In genomic region chr10:30810247-30810966, GRCm38 (mm10) we compare ENCODE assay signal across 7 mouse cellular contexts. TPM values are rescaled to one million over a fixed set of nuclear protein-coding genes. Genes with fewer than 3 reads are reported as not detected.
DNase-seq lines count a peak whose midpoint lies in the region; ATAC-seq and TF ChIP-seq lines count a peak whose summit lies in the region.

No protein-coding gene starts in this region.

- ATAC-seq in activated CD4-positive, CD25-positive, alpha-beta regulatory T cell, adult 4 months = peak; percentile 45
- ATAC-seq in erythroblast, adult 5-6 weeks (replicated peaks; ENCODE audit: low FRiP score, poor library complexity, severe bottlenecking) = peak; percentile 56
- ATAC-seq in limb, embryonic 14.5 days (ENCODE audit: low FRiP score, low read depth) = no peak
- peak; percentile 67 for ATAC-seq in midbrain, postnatal 0 days (ENCODE audit: low FRiP score)

- in situ Hi-C loops in ES-E14 (cut with MboI; ENCODE audit: low sequenced_read_pairs in 2 of 2, unreplicated experiment in 2 of 2) = no loop called here

- no peaks in the 10 kb centered on the region for H3K27me3 ChIP-seq in limb, embryonic 14.5 days (ENCODE audit: control insufficient read depth, insufficient read depth, low read length)
- H3K27me3 ChIP-seq in midbrain, postnatal 0 days (ENCODE audit: insufficient read depth, low read length) = no peaks in the 10 kb centered on the region

- intact Hi-C loops in heart, postnatal 36 days (cut with DNase I) = loop anchor here (5.0 kb wide), 3 partner anchors 148 to 208 kb away; partner anchors contain the start of gene Trmt11

- no peaks in the 10 kb centered on the region for H3K36me3 ChIP-seq in ES-E14 (ENCODE audit: control insufficient read depth, insufficient read depth, low read length, poor library complexity, severe bottlenecking)
- no peaks in the 10 kb centered on the region for H3K36me3 ChIP-seq in limb, embryonic 14.5 days (ENCODE audit: control insufficient read depth, insufficient read depth, low read length)
- H3K36me3 ChIP-seq in midbrain, postnatal 0 days (ENCODE audit: insufficient read depth, low read length) = no peaks in the 10 kb centered on the region

- H3K9ac ChIP-seq in ES-E14 (ENCODE audit: insufficient read depth, low read depth, low read length, poor library complexity, severe bottlenecking) = no peak overlapping the region
- no peak overlapping the region for H3K9ac ChIP-seq in limb, embryonic 14.5 days (ENCODE audit: low read depth, low read length, severe bottlenecking)
- H3K9ac ChIP-seq in midbrain, postnatal 0 days (replicated peaks; ENCODE audit: low read length, poor library complexity, severe bottlenecking) = peak overlapping the region; percentile 52

- peaks cover 15% of the 10 kb centered on the region for H3K9me3 ChIP-seq in ES-E14 (ENCODE audit: control insufficient read depth, insufficient read depth, low read depth, low read length)
- H3K9me3 ChIP-seq in limb, embryonic 14.5 days (ENCODE audit: control insufficient read depth, low read length) = no peaks in the 10 kb centered on the region
- H3K9me3 ChIP-seq in midbrain, postnatal 0 days (ENCODE audit: low read length) = no peaks in the 10 kb centered on the region

- 0 out of 4 replicates have a peak, but pooled peaks cover 0 to 2% of the 10 kb centered on the region in 2 experiments for H3K4me1 ChIP-seq in ES-E14 (ENCODE audit: control insufficient read depth in 2 of 2, insufficient read depth in 2 of 2, low read length in 2 of 2, poor library complexity in 1 of 2)
- H3K4me1 ChIP-seq in limb, embryonic 14.5 days (ENCODE audit: control insufficient read depth, insufficient read depth, low read length) = no peaks in the 10 kb centered on the region
- H3K4me1 ChIP-seq in midbrain, postnatal 0 days (ENCODE audit: insufficient read depth, low read length) = no peaks in the 10 kb centered on the region

- H3K4me2 ChIP-seq in limb, embryonic 14.5 days (replicated peaks; ENCODE audit: low read depth, low read length, severe bottlenecking) = peak overlapping the region; percentile 47
- peak overlapping the region; percentile 46 for H3K4me2 ChIP-seq in midbrain, postnatal 0 days (ENCODE audit: low read depth, low read length, poor library complexity, severe bottlenecking)

- peak overlapping the region; percentile 5 to 25; a peak in 3 of 4 replicates for H3K4me3 ChIP-seq in ES-E14 (ENCODE audit: insufficient read depth in 1 of 2, low read depth in 1 of 2, low read length in 2 of 2, poor library complexity in 1 of 2, severe bottlenecking in 1 of 2)
- H3K4me3 ChIP-seq in limb, embryonic 14.5 days (replicated peaks; ENCODE audit: low read length) = peak overlapping the region; percentile 42
- H3K4me3 ChIP-seq in midbrain, postnatal 0 days (ENCODE audit: low read depth, low read length) = peak overlapping the region; percentile 47

- H3K27ac ChIP-seq in ES-E14 (ENCODE audit: insufficient read depth, low read depth, low read length, poor library complexity, severe bottlenecking) = no peak overlapping the region
- H3K27ac ChIP-seq in limb, embryonic 14.5 days (replicated peaks; ENCODE audit: low read depth, low read length) = no peak overlapping the region
- H3K27ac ChIP-seq in midbrain, postnatal 0 days (ENCODE audit: low read depth, low read length) = peak overlapping the region; percentile 72

- WGBS in limb, embryonic 14.5 days = 34% methylated on average over 9 of the region's 9 CpGs
- 26% methylated on average over 9 of the region's 9 CpGs for WGBS in midbrain, postnatal 0 days

- TF ChIP-seq POLR2A in limb, embryonic 14.5 days (IDR thresholded peaks at IDR 0.05; ENCODE audit: borderline replicate concordance, extremely low read depth, insufficient read depth, insufficient read length) = no peak

- TF ChIP-seq CTCF in midbrain, postnatal 0 days (IDR thresholded peaks at IDR 0.05) = no peak

- peak; percentile 22 for DNase-seq in ES-E14 (ENCODE audit: low read depth, low spot score)
- DNase-seq in heart, postnatal 36 days = peak; percentile 26 to 28
- no peak for DNase-seq in limb, embryonic 14.5 days (ENCODE audit: low spot score)
- DNase-seq in midbrain, postnatal 0 days (ENCODE audit: low spot score) = peak; percentile 22
- DNase-seq in frontal cortex, postnatal 14 days (ENCODE audit: low spot score in 2 of 2) = no peak

TF ChIP-seq in ES-E14, 5 proteins besides CTCF, POLR2A, EP300 and RAD21:
- no peak for TF ChIP-seq ZC3H11A (IDR thresholded peaks at IDR 0.05; ENCODE audit: borderline replicate concordance, low read depth, low read length)
- no peak for TF ChIP-seq MAFK (IDR thresholded peaks at IDR 0.05; ENCODE audit: insufficient read depth, low read depth, low read length)
- no peak for TF ChIP-seq CHD2 (IDR thresholded peaks at IDR 0.05; ENCODE audit: low read depth, low read length)
- TF ChIP-seq HCFC1 (IDR thresholded peaks at IDR 0.05; ENCODE audit: borderline replicate concordance, insufficient read depth, low read length) = no peak
- no peak for TF ChIP-seq ZNF384 (IDR thresholded peaks at IDR 0.05; ENCODE audit: low read depth, low read length)
TF ChIP-seq in ES-E14: peak in this region for 0.

RNA-seq across cellular contexts. Expression of gene Ncoa7, which starts 7.3 kb away (rescaled TPM):
- 8.7 and 9.4 TPM in 2 replicates for total RNA-seq in ES-E14 (2012; rRNA removed)
- polyA plus RNA-seq in activated CD4-positive, CD25-positive, alpha-beta regulatory T cell, adult 4 months (2017; shearing (Covaris generic)) = 100 to 1,000 TPM; 132 to 145 TPM
- 129 and 168 TPM in 2 replicates for total RNA-seq in erythroblast, adult 5-6 weeks (2015; ENCODE audit: low replicate concordance)
- total RNA-seq in erythroblast, adult 5-6 weeks (2017; ENCODE audit: low replicate concordance) = 257 and 280 TPM in 2 replicates
- total RNA-seq in heart, postnatal 36 days (2021) = 1 to 10 TPM; 4.1 to 4.2 TPM
- 8.3 and 9.0 TPM in 2 replicates for polyA plus RNA-seq in limb, embryonic 14.5 days (2012; rRNA removed)
- polyA plus RNA-seq in limb, embryonic 14.5 days (2014; fragmentation: Nextera tagmentation; extraction: Ambion mirVana) = 7.6 and 8.0 TPM in 2 replicates
- 22.9 and 28.3 TPM in 2 replicates for total RNA-seq in midbrain, postnatal 0 days (2014; rRNA removed)
- polyA plus RNA-seq in midbrain, postnatal 0 days (2015; fragmentation: Nextera tagmentation; extraction: Ambion mirVana) = 21.7 and 25.8 TPM in 2 replicates

RNA-seq across cellular contexts. Expression of gene Hey2, which starts 32.2 kb away (rescaled TPM):
- 0.48 and 0.71 TPM in 2 replicates for total RNA-seq in ES-E14 (2012; rRNA removed)
- not detected for polyA plus RNA-seq in activated CD4-positive, CD25-positive, alpha-beta regulatory T cell, adult 4 months (2017; shearing (Covaris generic))
- total RNA-seq in erythroblast, adult 5-6 weeks (2015; ENCODE audit: low replicate concordance) = not detected in 2 replicates
- total RNA-seq in erythroblast, adult 5-6 weeks (2017; ENCODE audit: low replicate concordance) = not detected in 2 replicates
- 1 to 10 TPM; 6.2 to 6.7 TPM for total RNA-seq in heart, postnatal 36 days (2021)
- 6.1 and 9.0 TPM in 2 replicates for polyA plus RNA-seq in limb, embryonic 14.5 days (2012; rRNA removed)
- polyA plus RNA-seq in limb, embryonic 14.5 days (2014; fragmentation: Nextera tagmentation; extraction: Ambion mirVana) = 2.6 and 3.1 TPM in 2 replicates
- 5.9 and 7.6 TPM in 2 replicates for total RNA-seq in midbrain, postnatal 0 days (2014; rRNA removed)
- polyA plus RNA-seq in midbrain, postnatal 0 days (2015; fragmentation: Nextera tagmentation; extraction: Ambion mirVana) = 2.7 and 2.9 TPM in 2 replicates

Comparison
In these comparisons a context has a peak if more than half of its experiments do, and no peak if none do; other contexts are left out.
1. DNase-seq: peak in ES-E14 (single experiment), heart, postnatal 36 days (2 of 2) and midbrain, postnatal 0 days (single experiment); none in limb, embryonic 14.5 days (single experiment) and frontal cortex, postnatal 14 days (0 of 2).
2. Peak in every context shown above with its lines, with median percentiles within 50 percentile points of each other: H3K4me3 ChIP-seq.